Mouse (Mus musculus) CH12.LX (cell line): ENCODE measurements around the gene Pak1. TPM values are rescaled to one million over a fixed set of nuclear protein-coding genes. Genes with fewer than 3 reads are reported as not detected.

ENCODE experiments used
- DNase-seq: peaks from one replicate; pipeline ENCODE4 v3.0.0-alpha.2; 2013; ENCODE audit errors: extremely low read depth
- H3K27ac ChIP-seq: 2 replicates; pipeline ENCODE4 v1.5.1; 2012; ENCODE audit warnings: low read depth, mild to moderate bottlenecking, control low read depth, moderate library complexity; ENCODE audit not compliant: insufficient read depth
- H3K27me3 ChIP-seq: replicated peaks from 2 replicates; pipeline ENCODE3; 2012; ENCODE audit warnings: inconsistent platforms
- H3K36me3 ChIP-seq, 2 experiments: replicated peaks in 1 of 2; 2 replicates each; pipeline versions ENCODE3 to v1.6.1; 2012; ENCODE audit warnings: inconsistent platforms in 1 of 2, low read length in 1 of 2, mild to moderate bottlenecking in 1 of 2, mixed read lengths in 1 of 2, moderate library complexity in 1 of 2; ENCODE audit not compliant: control insufficient read depth in 1 of 2, insufficient read depth in 1 of 2
- H3K4me1 ChIP-seq, 2 experiments: 2 replicates each; pipeline ENCODE4 v1.6.1; 2012; ENCODE audit warnings: inconsistent platforms in 1 of 2, moderate library complexity in 1 of 2; ENCODE audit not compliant: insufficient read depth in 2 of 2, control insufficient read depth in 1 of 2
- H3K4me2 ChIP-seq: 2 replicates; pipeline ENCODE4 v1.6.1; 2012; ENCODE audit warnings: low read depth, mild to moderate bottlenecking, control low read depth; ENCODE audit not compliant: poor library complexity, insufficient read depth, severe bottlenecking
- H3K4me3 ChIP-seq, 3 experiments: fragments of 150-350 bp in 1 of 3; sonication (generic) in 1 of 3; replicated peaks in 1 of 3; 2 replicates each; pipeline versions ENCODE3 to v1.5.1; 2011 to 2012; ENCODE audit warnings: low read depth in 2 of 3, low read length in 2 of 3, mild to moderate bottlenecking in 2 of 3, moderate library complexity in 2 of 3, control low read depth in 1 of 3, improper control_type of control experiment in 1 of 3, inconsistent platforms in 1 of 3, mixed read lengths in 1 of 3; ENCODE audit not compliant: poor library complexity in 1 of 3
- H3K79me2 ChIP-seq: replicated peaks from 2 replicates; pipeline ENCODE4 v1.6.1; 2012; ENCODE audit warnings: mild to moderate bottlenecking, moderate library complexity; ENCODE audit not compliant: control insufficient read depth, poor library complexity, insufficient read depth, severe bottlenecking; ENCODE audit errors: extremely low read depth
- H3K9ac ChIP-seq: 2 replicates; pipeline ENCODE4 v1.6.1; 2012; ENCODE audit warnings: low read depth, mild to moderate bottlenecking, control low read depth, moderate library complexity; ENCODE audit not compliant: insufficient read depth
- H3K9me3 ChIP-seq: replicated peaks from 2 replicates; pipeline ENCODE3; 2012; ENCODE audit warnings: low read length, inconsistent platforms, mixed read lengths
- BHLHE40 ChIP-seq: IDR thresholded peaks from 2 replicates; pipeline ENCODE4 v1.6.1; 2011; ENCODE audit warnings: mild to moderate bottlenecking, low read depth, low read length, improper control_type of control experiment
- CHD1 ChIP-seq: IDR thresholded peaks from 2 replicates; pipeline ENCODE4 v1.6.1; 2012; ENCODE audit warnings: low read depth, low read length, improper control_type of control experiment, inconsistent platforms
- CTCF ChIP-seq, 2 experiments: IDR thresholded peaks in 1 of 2; conservative IDR thresholded peaks in 1 of 2; 2 replicates each; pipeline ENCODE4 v1.5.1; 2011 to 2012; ENCODE audit warnings: low read depth in 2 of 2, low read length in 2 of 2, improper control_type of control experiment in 1 of 2, inconsistent platforms in 1 of 2, mild to moderate bottlenecking in 1 of 2, moderate library complexity in 1 of 2
- ELF1 ChIP-seq: IDR thresholded peaks from 2 replicates; pipeline ENCODE4 v1.6.1; 2014; ENCODE audit warnings: low read depth, mild to moderate bottlenecking, inconsistent platforms, low read length, improper control_type of control experiment
- EP300 ChIP-seq: IDR thresholded peaks from 2 replicates; pipeline ENCODE4 v1.6.1; 2011; ENCODE audit warnings: low read length, improper control_type of control experiment
- GABPA ChIP-seq: IDR thresholded peaks from 2 replicates; pipeline ENCODE4 v1.6.1; 2012; ENCODE audit warnings: low read depth, low read length, improper control_type of control experiment, inconsistent platforms; ENCODE audit not compliant: insufficient replicate concordance
- JUN ChIP-seq: IDR thresholded peaks from 2 replicates; pipeline ENCODE4 v1.6.1; 2011; ENCODE audit warnings: low read depth, mild to moderate bottlenecking, low read length, improper control_type of control experiment, moderate library complexity; ENCODE audit not compliant: insufficient read depth
- KAT2A ChIP-seq: IDR thresholded peaks from 2 replicates; pipeline ENCODE4 v1.6.1; 2012; ENCODE audit warnings: low read length, improper control_type of control experiment, inconsistent platforms; ENCODE audit not compliant: insufficient replicate concordance
- MAZ ChIP-seq: IDR thresholded peaks from 2 replicates; pipeline ENCODE4 v1.6.1; 2012; ENCODE audit warnings: low read depth, mild to moderate bottlenecking, inconsistent platforms, low read length, improper control_type of control experiment, moderate library complexity
- MXI1 ChIP-seq: IDR thresholded peaks from 2 replicates; pipeline ENCODE4 v1.6.1; 2011; ENCODE audit warnings: mild to moderate bottlenecking, low read depth, low read length, improper control_type of control experiment
- PAX5 ChIP-seq: IDR thresholded peaks from 2 replicates; pipeline ENCODE4 v1.6.1; 2012; ENCODE audit warnings: low read length, inconsistent platforms, mixed read lengths
- POLR2A ChIP-seq: IDR thresholded peaks from 2 replicates; pipeline ENCODE4 v1.6.1; 2011; ENCODE audit warnings: low read depth, mild to moderate bottlenecking, improper control_type of control experiment, low read length
- POLR2AphosphoS2 ChIP-seq: IDR thresholded peaks from 2 replicates; pipeline ENCODE4 v1.6.1; 2011; ENCODE audit warnings: low read depth, low read length, improper control_type of control experiment
- RAD21 ChIP-seq: IDR thresholded peaks from 2 replicates; pipeline ENCODE4 v1.6.1; 2011; ENCODE audit warnings: low read depth, mild to moderate bottlenecking, low read length, improper control_type of control experiment, moderate library complexity
- RCOR1 ChIP-seq: conservative IDR thresholded peaks from 2 replicates; pipeline ENCODE4 v1.6.1; 2012; ENCODE audit warnings: low read depth, mild to moderate bottlenecking, inconsistent platforms, low read length, improper control_type of control experiment
- SIN3A ChIP-seq: IDR thresholded peaks from 2 replicates; pipeline ENCODE4 v1.6.1; 2012; ENCODE audit warnings: low read length, improper control_type of control experiment, inconsistent platforms
- TCF12 ChIP-seq: IDR thresholded peaks from 2 replicates; pipeline ENCODE4 v1.6.1; 2014; ENCODE audit warnings: low read depth, mild to moderate bottlenecking, inconsistent platforms, low read length, improper control_type of control experiment
- UBTF ChIP-seq: IDR thresholded peaks from 2 replicates; pipeline ENCODE4 v1.6.1; 2012; ENCODE audit warnings: low read depth, mild to moderate bottlenecking, inconsistent platforms, low read length, improper control_type of control experiment, moderate library complexity
- USF1 ChIP-seq: IDR thresholded peaks from 2 replicates; pipeline ENCODE4 v1.6.1; 2014; ENCODE audit warnings: low read depth, mild to moderate bottlenecking, inconsistent platforms, low read length, improper control_type of control experiment
- USF2 ChIP-seq: conservative IDR thresholded peaks from 2 replicates; pipeline ENCODE4 v1.6.1; 2011; ENCODE audit warnings: low read depth, low read length, improper control_type of control experiment
- ZC3H11A ChIP-seq: IDR thresholded peaks from 2 replicates; pipeline ENCODE4 v1.6.1; 2012; ENCODE audit warnings: low read depth, mild to moderate bottlenecking, inconsistent platforms, low read length, improper control_type of control experiment
- ZKSCAN1 ChIP-seq: IDR thresholded peaks from 2 replicates; pipeline ENCODE4 v1.6.1; 2012; ENCODE audit warnings: low read depth, inconsistent platforms, low read length, improper control_type of control experiment, borderline replicate concordance
- ZNF384 ChIP-seq: IDR thresholded peaks from 2 replicates; pipeline ENCODE4 v1.6.1; 2012; ENCODE audit warnings: low read depth, low read length, improper control_type of control experiment, inconsistent platforms
- dilution Hi-C: fragments of 300-500 bp; cut with MboI; formaldehyde crosslinking; loops from 2 replicates; pipeline ENCODE4 v1.14.3; 2020; ENCODE audit warnings: low sequenced_read_pairs; ENCODE audit not compliant: extremely low pct_unique_long_range_greater_than_20kb, extremely low pct_ligation_motif_present
- in situ Hi-C: fragments of 300-500 bp; cut with MboI; formaldehyde crosslinking; loops from 3 replicates; pipeline ENCODE4 v1.14.3; 2019; ENCODE audit warnings: low sequenced_read_pairs, low pct_ligation_motif_present, low pct_unique_long_range_greater_than_20kb, mixed read lengths
- polyA plus RNA-seq: library from polyadenylated mRNA; unstranded; fragments of >175 nt; gene quantifications from 2 replicates; pipeline ENCODE4 v1.2.1, GENCODE M21; 2012; ENCODE audit warnings: low read depth; ENCODE audit not compliant: insufficient read length
- total RNA-seq, 2 experiments: library from RNA; depleted of rRNA; stranded (reverse); fragments of 300-350 nt in 1 of 2; fragments of >200 nt in 1 of 2; gene quantifications; 2 replicates each; pipeline ENCODE4 v1.2.3; 2012 to 2014

The Pak1 gene
- total and polyA plus RNA-seq, 3 experiments: 0.93 to 5.4 (median 4.1) TPM

GRCm38 (mm10) chr7:97764591-97764990, 23.8 kb upstream of the Pak1 start:
- dilution Hi-C loops: no loop called here
- H3K4me2 ChIP-seq: no peak overlapping the region
- in situ Hi-C loops: no loop called here

GRCm38 (mm10) chr7:97765181-97765962, 23.0 kb upstream of the Pak1 start:
- no peaks in the 10 kb centered on the region for H3K9me3 ChIP-seq
- no peak overlapping the region for H3K4me3 ChIP-seq
- in situ Hi-C loops: no loop called here
- H3K4me2 ChIP-seq: no peak overlapping the region
- no peak overlapping the region for H3K27ac ChIP-seq
- no peaks in the 10 kb centered on the region for H3K79me2 ChIP-seq
- no peak overlapping the region for H3K9ac ChIP-seq
- TF ChIP-seq PAX5 (no peak), CHD1 (no peak), POLR2AphosphoS2 (no peak), USF2 (no peak), CTCF (conservative IDR thresholded peaks at IDR 0.05 in 1 of 2, IDR thresholded peaks at IDR 0.05 in 1 of 2; ENCODE audit: low read depth in 2 of 2, low read length in 2 of 2) (no peak), BHLHE40 (no peak), USF1 (no peak), RAD21 (no peak), ZKSCAN1 (no peak), GABPA (no peak), POLR2A (no peak), SIN3A (no peak), TCF12 (no peak), MXI1 (no peak), ELF1 (no peak), ZC3H11A (no peak), MAZ (no peak), UBTF (no peak), RCOR1 (no peak)
- dilution Hi-C loops: no loop called here
- DNase-seq: no peak
- H3K27me3 ChIP-seq: no peaks in the 10 kb centered on the region
- H3K36me3 ChIP-seq: no peaks in the 10 kb centered on the region
- peaks cover 4 to 5% of the 10 kb centered on the region in 2 experiments; a peak in 3 of 4 replicates for H3K4me1 ChIP-seq

More at GRCm38 (mm10) chr7:97764591-97764990, 23.8 kb upstream of the Pak1 start:
- Histone ChIP-seq H3K79me2 (no peaks in the 10 kb centered on the region), H3K36me3 (no peaks in the 10 kb centered on the region), H3K4me1 (peaks cover 4 to 5% of the 10 kb centered on the region in 2 experiments; a peak in 3 of 4 replicates)
- no peak for DNase-seq
- TF ChIP-seq RAD21 (no peak), ZKSCAN1 (no peak), JUN (no peak), EP300 (no peak), POLR2AphosphoS2 (no peak), UBTF (no peak), MAZ (no peak), KAT2A (no peak), RCOR1 (no peak), ZNF384 (no peak)
- TF ChIP-seq, all 38 proteins: peak for 0
- no peaks in the 10 kb centered on the region for H3K9me3 ChIP-seq
- H3K27me3 ChIP-seq: no peaks in the 10 kb centered on the region
- H3K4me3 ChIP-seq: no peak overlapping the region
- H3K27ac ChIP-seq: no peak overlapping the region
- no peak overlapping the region for H3K9ac ChIP-seq
